Comparison of ENCODE assay signal across 30 mouse cellular contexts in genomic region chr8:64945606-64946005, GRCm38 (mm10). TPM values are rescaled to one million over a fixed set of nuclear protein-coding genes. Genes with fewer than 3 reads are reported as not detected.
DNase-seq lines count a peak whose midpoint lies in the region; ATAC-seq and TF ChIP-seq lines count a peak whose summit lies in the region.
"Had no signal": no experiment of that assay in that cellular context is flagged by ENCODE, and none has a peak within 500 bp of the region (broad histone marks: within the 10 kb centered on the region; RNA-seq: fewer than 3 reads in every experiment).

No protein-coding gene starts in this region.

- H3K4me3 ChIP-seq in liver, embryonic 13.5 days (replicated peaks), result no peak overlapping the region
- no peak overlapping the region for H3K4me3 ChIP-seq in liver, postnatal 0 days (ENCODE audit: low read depth, low read length)
- H3K4me3 ChIP-seq in intestine, postnatal 0 days (ENCODE audit: low read depth, low read length), result no peak overlapping the region
- H3K4me3 ChIP-seq: embryonic facial prominence, embryonic 12.5 days; limb, embryonic 12.5 days; midbrain, embryonic 13.5 days had no signal

- H3K27ac ChIP-seq in liver, embryonic 13.5 days, result no peak overlapping the region
- no peak overlapping the region for H3K27ac ChIP-seq in liver, postnatal 0 days (ENCODE audit: low read depth)
- H3K27ac ChIP-seq in intestine, postnatal 0 days (ENCODE audit: low read depth, low read length), result no peak overlapping the region
- H3K27ac ChIP-seq: embryonic facial prominence, embryonic 12.5 days; heart, embryonic 15.5 days; hindbrain, embryonic 14.5 days; limb, embryonic 12.5 days; midbrain, embryonic 13.5 days had no signal

- TF ChIP-seq EP300 in liver, postnatal 0 days (IDR thresholded peaks at IDR 0.05; ENCODE audit: low read depth), result no peak

- H3K9me3 ChIP-seq in liver, embryonic 13.5 days (replicated peaks), result no peaks in the 10 kb centered on the region
- H3K9me3 ChIP-seq in liver, postnatal 0 days (ENCODE audit: low read length), result no peaks in the 10 kb centered on the region
- H3K9me3 ChIP-seq in intestine, postnatal 0 days (ENCODE audit: control insufficient read depth), result no peaks in the 10 kb centered on the region
- H3K9me3 ChIP-seq: embryonic facial prominence, embryonic 12.5 days; heart, embryonic 15.5 days; limb, embryonic 12.5 days; midbrain, embryonic 13.5 days had no signal

- ATAC-seq in liver, embryonic 13.5 days (ENCODE audit: low read depth), result no peak
- no peak for ATAC-seq in liver, postnatal 0 days
- 0 out of 2 replicates have a peak, but pooled peaks have one; percentile 8 for ATAC-seq in granulocyte monocyte progenitor cell, adult 5-6 weeks (replicated peaks; ENCODE audit: poor library complexity, severe bottlenecking)
- no peak for ATAC-seq in intestine, postnatal 0 days
- ATAC-seq: lung, postnatal 0 days; midbrain, embryonic 13.5 days had no signal

- H3K9ac ChIP-seq in liver, embryonic 13.5 days, result no peak overlapping the region
- no peak overlapping the region for H3K9ac ChIP-seq in liver, postnatal 0 days (replicated peaks)
- no peak overlapping the region for H3K9ac ChIP-seq in intestine, postnatal 0 days (ENCODE audit: low read depth, low read length)
- H3K9ac ChIP-seq: embryonic facial prominence, embryonic 12.5 days; heart, embryonic 15.5 days; hindbrain, embryonic 14.5 days; limb, embryonic 12.5 days; midbrain, embryonic 13.5 days had no signal

- DNase-seq in liver, embryonic 13.5 days, result no peak
- no peak for DNase-seq in liver, postnatal 0 days
- DNase-seq in A20 (ENCODE audit: low read depth, low spot score), result peak; percentile 51
- DNase-seq in adrenal gland, adult 8-10 months, result peak; percentile 75
- no peak for DNase-seq in testis, postnatal 10 days (ENCODE audit: low spot score)
- no peak for DNase-seq in lung, postnatal 14 days
- DNase-seq: cerebellum, adult 18-20 months; cerebellum, postnatal 14 days; gastrocnemius, postnatal 36 days; heart, postnatal 4 days; kidney, adult 8-10 months; kidney, postnatal 36 days; thymus, adult 2 months had no signal

- no peaks in the 10 kb centered on the region for H3K36me3 ChIP-seq in liver, embryonic 13.5 days
- H3K36me3 ChIP-seq in liver, postnatal 0 days (replicated peaks; ENCODE audit: insufficient read depth, low read length), result no peaks in the 10 kb centered on the region
- H3K36me3 ChIP-seq in intestine, postnatal 0 days (ENCODE audit: control insufficient read depth, insufficient read depth), result no peaks in the 10 kb centered on the region
- H3K36me3 ChIP-seq: embryonic facial prominence, embryonic 12.5 days; heart, embryonic 15.5 days; limb, embryonic 12.5 days; midbrain, embryonic 13.5 days had no signal

- no peaks in the 10 kb centered on the region for H3K27me3 ChIP-seq in liver, embryonic 13.5 days
- no peaks in the 10 kb centered on the region for H3K27me3 ChIP-seq in liver, postnatal 0 days (ENCODE audit: insufficient read depth, low read length)
- H3K27me3 ChIP-seq in intestine, postnatal 0 days (replicated peaks; ENCODE audit: control insufficient read depth, insufficient read depth, low read length), result no peaks in the 10 kb centered on the region; the same call in 1 of the 2 replicates

- WGBS in liver, embryonic 13.5 days (ENCODE audit: insufficient replicate concordance), result 38% methylated on average over 7 of the region's 7 CpGs
- 39% methylated on average over 7 of the region's 7 CpGs for WGBS in liver, postnatal 0 days (ENCODE audit: insufficient replicate concordance)
- WGBS in intestine, postnatal 0 days, result 81% methylated on average over 7 of the region's 7 CpGs

- 0 out of 2 replicates have a peak overlapping the region, but pooled peaks have one; percentile 58 for H3K4me2 ChIP-seq in liver, embryonic 13.5 days
- H3K4me2 ChIP-seq in liver, postnatal 0 days (ENCODE audit: low read depth, low read length), result no peak overlapping the region
- no peak overlapping the region for H3K4me2 ChIP-seq in intestine, postnatal 0 days (replicated peaks; ENCODE audit: low read depth)
- H3K4me2 ChIP-seq: hindbrain, embryonic 14.5 days; limb, embryonic 12.5 days; midbrain, embryonic 13.5 days had no signal

- peaks cover 5% of the 10 kb centered on the region for H3K4me1 ChIP-seq in liver, embryonic 13.5 days (replicated peaks)
- H3K4me1 ChIP-seq in liver, postnatal 0 days (ENCODE audit: insufficient read depth), result peaks cover 4% of the 10 kb centered on the region; the same call in 1 of the 2 replicates
- H3K4me1 ChIP-seq in intestine, postnatal 0 days (replicated peaks; ENCODE audit: control insufficient read depth, insufficient read depth, low read length), result no peaks in the 10 kb centered on the region; the same call in 1 of the 2 replicates
- H3K4me1 ChIP-seq: limb, embryonic 12.5 days had no signal

- TF ChIP-seq CTCF in liver, postnatal 0 days (IDR thresholded peaks at IDR 0.05; ENCODE audit: low read depth), result no peak
- TF ChIP-seq CTCF in intestine, postnatal 0 days (IDR thresholded peaks at IDR 0.05; ENCODE audit: low read depth), result no peak

RNA-seq across cellular contexts. Expression of gene Tmem192, which starts 1.4 kb away (rescaled TPM):
- 16.7 and 17.6 TPM in 2 replicates for polyA plus RNA-seq in liver, embryonic 13.5 days (2015; fragmentation: Nextera tagmentation; extraction: Ambion mirVana)
- 18.4 and 20.2 TPM in 2 replicates for polyA plus RNA-seq in liver, postnatal 0 days (2015; fragmentation: Nextera tagmentation; extraction: Ambion mirVana)
- total RNA-seq in adrenal gland, adult 8-10 months (2022), result 10 to 100 TPM; 54.2 to 69.9 (median 60.2) TPM
- 38.9 and 46.6 TPM in 2 replicates for total RNA-seq in granulocyte monocyte progenitor cell, adult 5-6 weeks (2014; fragmentation: Nextera tagmentation)
- 17.7 and 26.1 TPM in 2 replicates for total RNA-seq in granulocyte monocyte progenitor cell, adult 5-6 weeks (2017)
- 89.2 and 90.4 TPM in 2 replicates for polyA plus RNA-seq in intestine, postnatal 0 days (2015; fragmentation: Nextera tagmentation; extraction: Ambion mirVana)

RNA-seq across cellular contexts. Expression of gene Trim75, which starts 42.0 kb away (rescaled TPM):
- not detected in 2 replicates for polyA plus RNA-seq in liver, embryonic 13.5 days (2015; fragmentation: Nextera tagmentation; extraction: Ambion mirVana)
- not detected in 2 replicates for polyA plus RNA-seq in liver, postnatal 0 days (2015; fragmentation: Nextera tagmentation; extraction: Ambion mirVana)
- not detected for total RNA-seq in adrenal gland, adult 8-10 months (2022)
- total RNA-seq in granulocyte monocyte progenitor cell, adult 5-6 weeks (2014; fragmentation: Nextera tagmentation), result not detected in 2 replicates
- not detected in 2 replicates for total RNA-seq in granulocyte monocyte progenitor cell, adult 5-6 weeks (2017)
- polyA plus RNA-seq in intestine, postnatal 0 days (2015; fragmentation: Nextera tagmentation; extraction: Ambion mirVana), result not detected in 2 replicates
- total RNA-seq: adrenal gland, adult 18-20 months; gastrocnemius, adult 18-20 months; gastrocnemius, postnatal 36 days; heart, adult 8-10 months; heart, postnatal 4 days; left cerebral cortex, postnatal 14 days; megakaryocyte progenitor cell, adult 5-6 weeks had no signal
- polyA plus RNA-seq: embryonic facial prominence, embryonic 12.5 days; heart, embryonic 15.5 days; hindbrain, embryonic 14.5 days; intestine, embryonic 14.5 days; limb, embryonic 12.5 days; liver, embryonic 16.5 days; lung, postnatal 0 days; midbrain, embryonic 13.5 days; small intestine, adult 2 months; stomach, embryonic 16.5 days; thymus, adult 2 months had no signal

Comparison
In these comparisons a context has a peak if more than half of its experiments do, and no peak if none do; other contexts are left out.
1. DNase-seq: peak in A20 (single experiment) and adrenal gland, adult 8-10 months (single experiment); none in liver, embryonic 13.5 days (single experiment), liver, postnatal 0 days (single experiment), testis, postnatal 10 days (single experiment) and lung, postnatal 14 days (single experiment).